Mouse (Mus musculus): ENCODE results near the gene Pipox. TPM values are rescaled to one million over a fixed set of nuclear protein-coding genes. Genes with fewer than 3 reads are reported as not detected.

Gene Pipox
- total and polyA plus RNA-seq, 2 experiments from 2014 or later: 4.2 to 6.8 TPM

DNA sequence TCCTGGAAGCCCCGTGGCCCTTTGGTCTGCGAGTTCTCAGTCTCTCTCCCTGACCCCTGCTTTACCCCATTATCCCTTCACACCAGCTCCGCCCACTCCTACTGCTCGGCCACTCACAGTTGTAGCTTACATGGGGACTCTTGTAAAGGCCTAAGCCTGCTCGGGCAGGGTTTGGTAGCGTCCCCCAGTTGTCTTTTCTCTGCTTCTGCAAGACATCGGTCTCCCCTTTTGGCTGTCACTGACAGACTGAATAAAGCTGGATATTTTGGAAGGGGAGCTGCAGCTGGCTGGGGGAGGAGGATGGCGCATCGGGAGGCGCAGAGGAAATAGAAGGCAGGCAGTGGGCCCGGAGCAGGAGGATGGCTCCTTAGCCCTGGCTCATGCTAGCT is 17.1 kb downstream of the Pipox start:
- WGBS: 41% methylated on average over 11 of the region's 11 CpGs
- H3K27me3 ChIP-seq (ENCODE audit: insufficient read depth, low read length): no peaks in the 10 kb centered on the region
- no peaks in the 10 kb centered on the region for H3K9me3 ChIP-seq (ENCODE audit: low read length)
- DNase-seq: no peak
- H3K4me1 ChIP-seq (ENCODE audit: insufficient read depth): peaks cover 43% of the 10 kb centered on the region
- no peak for TF ChIP-seq CTCF (IDR thresholded peaks at IDR 0.05; ENCODE audit: low read depth)
- peak overlapping the region; percentile 81 for H3K27ac ChIP-seq (ENCODE audit: low read depth, low read length)
- H3K36me3 ChIP-seq (ENCODE audit: insufficient read depth): no peaks in the 10 kb centered on the region
- no peak overlapping the region for H3K4me2 ChIP-seq (ENCODE audit: low read depth)
- no peak for ATAC-seq
- H3K4me3 ChIP-seq (ENCODE audit: low read depth, low read length): no peak overlapping the region
- H3K9ac ChIP-seq: no peak overlapping the region

GRCm38 (mm10) chr11:77875847-77876759 is 17.8 kb downstream of the Pipox start:
- 30% methylated on average over 26 of the region's 26 CpGs for WGBS
- no peak for DNase-seq
- no peak overlapping the region for H3K9ac ChIP-seq

DNA sequence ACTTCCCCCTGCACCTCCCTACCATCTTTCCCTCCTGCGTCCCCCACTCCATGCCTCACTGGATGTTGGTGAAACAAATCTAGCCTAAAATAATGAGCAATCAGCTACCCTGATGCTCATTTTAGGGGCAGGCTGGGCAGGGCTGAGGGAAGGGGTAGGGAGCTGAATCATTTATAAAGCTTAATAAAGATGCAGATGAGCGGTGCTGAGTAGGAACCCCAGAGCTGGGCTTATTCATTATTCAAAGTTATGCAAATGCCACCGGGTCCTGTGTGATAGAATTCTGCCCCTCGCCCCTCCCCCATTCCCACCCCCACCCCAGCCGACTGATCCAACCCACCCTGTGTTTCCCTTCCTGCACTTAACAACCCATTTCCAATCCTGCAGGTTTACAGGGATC is 18.6 kb downstream of the Pipox start:
- no peak for DNase-seq
- H3K36me3 ChIP-seq (ENCODE audit: insufficient read depth): no peaks in the 10 kb centered on the region
- peak overlapping the region; percentile 81; the same call in 1 of the 2 replicates for H3K27ac ChIP-seq (ENCODE audit: low read depth, low read length)
- H3K4me1 ChIP-seq (ENCODE audit: insufficient read depth): peaks cover 56% of the 10 kb centered on the region
- no peak; the same call in 1 of the 2 replicates for TF ChIP-seq CTCF (IDR thresholded peaks at IDR 0.05; ENCODE audit: low read depth)
- no peak overlapping the region for H3K4me3 ChIP-seq (ENCODE audit: low read depth, low read length)
- H3K27me3 ChIP-seq (ENCODE audit: insufficient read depth, low read length): no peaks in the 10 kb centered on the region
- WGBS: 12% methylated on average over 5 of the region's 5 CpGs
- ATAC-seq: peak; percentile 18; the same call in 1 of the 2 replicates
- H3K9me3 ChIP-seq (ENCODE audit: low read length): no peaks in the 10 kb centered on the region
- H3K4me2 ChIP-seq (ENCODE audit: low read depth): no peak overlapping the region
- H3K9ac ChIP-seq: no peak overlapping the region

More at GRCm38 (mm10) chr11:77875847-77876759, 17.8 kb downstream of the Pipox start:
- Histone ChIP-seq H3K4me2 (ENCODE audit: low read depth) (no peak overlapping the region), H3K27me3 (ENCODE audit: insufficient read depth, low read length) (no peaks in the 10 kb centered on the region), H3K27ac (ENCODE audit: low read depth, low read length) (peak overlapping the region; percentile 81), H3K4me3 (ENCODE audit: low read depth, low read length) (no peak overlapping the region), H3K9me3 (ENCODE audit: low read length) (no peaks in the 10 kb centered on the region), H3K36me3 (ENCODE audit: insufficient read depth) (no peaks in the 10 kb centered on the region), H3K4me1 (ENCODE audit: insufficient read depth) (peaks cover 48% of the 10 kb centered on the region)
- no peak for TF ChIP-seq CTCF (IDR thresholded peaks at IDR 0.05; ENCODE audit: low read depth)
- 0 out of 2 replicates have a peak, but pooled peaks have one; percentile 4 for ATAC-seq

DNA sequence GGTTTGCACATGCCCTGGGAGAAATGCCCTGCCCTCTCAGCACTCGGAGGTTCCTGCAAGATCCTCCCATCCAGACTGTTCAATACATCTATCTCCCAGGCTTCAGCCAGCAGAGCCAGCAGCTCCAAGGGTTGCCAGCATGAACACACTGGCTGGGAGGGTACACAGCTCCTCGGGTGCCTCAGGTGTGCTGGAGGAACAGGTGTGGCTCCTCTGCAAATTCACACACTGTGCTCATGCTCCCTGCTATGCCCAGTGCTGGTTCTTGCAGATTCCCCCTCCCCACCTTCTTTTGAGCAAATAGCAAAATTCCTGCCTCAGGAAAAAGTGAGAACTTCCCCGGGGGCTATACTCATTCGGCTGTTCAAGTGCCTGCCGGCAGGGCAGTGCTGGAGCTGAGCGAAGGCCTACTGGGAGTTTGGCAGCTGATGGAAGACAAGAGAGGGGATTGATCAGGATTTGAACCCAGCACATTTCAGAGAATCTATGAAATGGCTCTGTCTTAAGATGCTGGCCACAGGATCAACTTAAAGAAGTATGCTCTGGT is 19.1 kb downstream of the Pipox start:
- no peak for DNase-seq
- H3K27ac ChIP-seq (ENCODE audit: low read depth, low read length): 0 out of 2 replicates have a peak overlapping the region, but pooled peaks have one; percentile 81
- H3K4me1 ChIP-seq (ENCODE audit: insufficient read depth): peaks cover 57% of the 10 kb centered on the region
- H3K36me3 ChIP-seq (ENCODE audit: insufficient read depth): no peaks in the 10 kb centered on the region
- H3K9me3 ChIP-seq (ENCODE audit: low read length): no peaks in the 10 kb centered on the region
- no peak for ATAC-seq
- no peaks in the 10 kb centered on the region for H3K27me3 ChIP-seq (ENCODE audit: insufficient read depth, low read length)
- TF ChIP-seq CTCF (IDR thresholded peaks at IDR 0.05; ENCODE audit: low read depth): no peak; the same call in 1 of the 2 replicates
- no peak overlapping the region for H3K4me2 ChIP-seq (ENCODE audit: low read depth)
- H3K4me3 ChIP-seq (ENCODE audit: low read depth, low read length): no peak overlapping the region
- WGBS: 36% methylated on average over 6 of the region's 6 CpGs
- no peak overlapping the region for H3K9ac ChIP-seq

GRCm38 (mm10) chr11:77873116-77873515 is 20.8 kb downstream of the Pipox start:
- Histone ChIP-seq H3K4me3 (ENCODE audit: low read depth, low read length) (no peak overlapping the region), H3K9ac (peak overlapping the region; percentile 35; the same call in 1 of the 2 replicates), H3K27me3 (ENCODE audit: insufficient read depth, low read length) (no peaks in the 10 kb centered on the region), H3K4me1 (ENCODE audit: insufficient read depth) (peaks cover 61% of the 10 kb centered on the region), H3K36me3 (ENCODE audit: insufficient read depth) (no peaks in the 10 kb centered on the region), H3K4me2 (ENCODE audit: low read depth) (no peak overlapping the region), H3K27ac (ENCODE audit: low read depth, low read length) (peak overlapping the region; percentile 81; the same call in 1 of the 2 replicates), H3K9me3 (ENCODE audit: low read length) (no peaks in the 10 kb centered on the region)
- no peak for DNase-seq
- WGBS: 59% methylated on average over 3 of the region's 3 CpGs
- no peak for TF ChIP-seq CTCF (IDR thresholded peaks at IDR 0.05; ENCODE audit: low read depth)
- ATAC-seq: no peak

DNA sequence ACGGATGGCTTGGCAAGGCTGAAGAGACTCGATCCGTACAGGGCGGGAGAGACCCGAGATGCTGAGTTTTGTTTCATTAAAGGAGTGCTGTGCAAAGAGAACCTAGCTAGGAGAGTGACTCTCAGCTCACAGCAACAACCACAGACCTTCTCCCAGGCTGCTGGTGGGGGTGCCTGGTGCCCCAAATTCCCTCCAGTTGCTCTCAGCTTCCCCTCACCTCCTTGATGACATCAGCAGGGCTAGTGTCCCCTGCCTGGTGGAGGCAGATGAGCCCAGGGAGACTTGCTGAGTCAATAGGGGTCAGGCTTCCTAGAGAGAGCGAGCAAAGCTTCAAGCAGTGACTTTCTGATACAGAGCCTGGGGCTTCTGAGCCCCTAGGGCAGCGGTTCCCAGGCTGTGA is 21.2 kb downstream of the Pipox start:
- 0 out of 2 replicates have a peak, but pooled peaks have one; percentile 5 for ATAC-seq
- WGBS: 23% methylated on average over 7 of the region's 7 CpGs
- DNase-seq: no peak
- H3K27me3 ChIP-seq (ENCODE audit: insufficient read depth, low read length): no peaks in the 10 kb centered on the region
- peak overlapping the region; percentile 35 for H3K9ac ChIP-seq
- no peak for TF ChIP-seq CTCF (IDR thresholded peaks at IDR 0.05; ENCODE audit: low read depth)
- H3K4me1 ChIP-seq (ENCODE audit: insufficient read depth): peaks cover 66% of the 10 kb centered on the region
- no peaks in the 10 kb centered on the region for H3K9me3 ChIP-seq (ENCODE audit: low read length)
- no peaks in the 10 kb centered on the region for H3K36me3 ChIP-seq (ENCODE audit: insufficient read depth)
- no peak overlapping the region for H3K4me3 ChIP-seq (ENCODE audit: low read depth, low read length)
- peak overlapping the region; percentile 81 for H3K27ac ChIP-seq (ENCODE audit: low read depth, low read length)
- H3K4me2 ChIP-seq (ENCODE audit: low read depth): 0 out of 2 replicates have a peak overlapping the region, but pooled peaks have one; percentile 15
